Mouse (Mus musculus) thymus, postnatal 4 days (tissue): Measurements from ENCODE around the gene Rhox7b.
"Not testable (repeated sequence)": the region's sequence is repeated elsewhere in the genome, so short reads cannot be mapped to it uniquely, and the experiment has no call there.

Source experiments
- DNase-seq: peaks from one replicate; pipeline ENCODE4 v3.0.0; 2021

The Rhox7b gene

DNA sequence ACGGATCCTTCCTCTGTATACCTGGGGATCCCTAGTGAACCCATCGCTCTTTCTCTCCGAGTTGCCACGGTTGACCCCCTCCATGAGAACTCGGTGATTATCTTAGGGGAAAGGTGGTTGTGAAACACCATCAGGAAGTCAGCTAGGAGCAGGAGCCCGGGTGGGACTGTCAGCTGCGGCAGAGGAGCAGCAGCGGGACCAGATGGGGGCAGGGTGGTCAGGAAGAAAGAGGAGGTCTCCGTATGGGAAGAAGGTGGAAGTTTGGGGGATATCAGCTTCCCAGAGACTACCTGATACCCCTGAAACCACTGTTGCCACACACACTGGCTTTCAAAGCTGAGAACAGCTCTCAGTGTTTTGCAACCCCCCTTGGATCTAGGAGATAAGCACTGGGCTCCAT lies at the start of gene Rhox7b:
TSS of gene Rhox7b (minus strand) at position 101 of the 400 bp plus-strand sequence.
- not testable (repeated sequence) for DNase-seq

DNA sequence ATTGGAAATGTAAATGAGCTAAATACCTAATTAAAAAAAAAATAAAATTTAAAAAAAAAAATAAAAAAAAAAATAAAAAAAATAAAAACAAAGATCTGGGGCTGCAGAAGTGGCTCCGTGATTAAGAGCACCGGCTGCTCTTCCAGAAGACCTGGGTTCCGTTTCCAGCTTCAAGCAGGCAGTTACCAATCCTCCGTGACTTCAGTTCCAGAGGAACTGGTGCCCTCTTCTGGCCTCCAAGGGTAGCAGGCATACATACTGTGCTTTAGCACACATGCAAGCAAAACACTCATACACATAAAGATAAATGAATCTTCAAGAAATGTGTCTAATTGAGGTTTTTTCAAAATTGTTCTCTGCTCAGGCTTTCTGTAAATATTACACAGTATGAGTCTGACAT lies 19.3 kb upstream of the Rhox7b start:
- no peak for DNase-seq

DNA sequence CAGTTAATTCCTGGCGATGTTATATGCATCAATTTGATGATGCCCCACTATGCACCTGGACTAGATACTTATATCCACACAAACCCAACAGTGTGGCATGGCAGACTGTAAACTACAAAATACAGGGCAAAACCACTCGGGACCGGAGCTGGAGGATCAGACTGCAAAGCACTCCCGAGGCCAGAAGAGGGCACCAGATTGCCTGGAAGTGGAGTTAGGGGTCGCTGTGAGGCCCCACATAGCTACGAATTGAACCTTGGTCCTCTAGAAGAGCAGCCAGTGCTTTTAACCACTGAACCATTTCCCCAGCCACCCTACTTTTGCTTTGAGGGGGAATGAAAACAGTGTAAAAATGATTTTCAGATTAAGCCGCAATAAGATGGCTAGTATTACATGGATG lies 11.5 kb upstream of the Rhox7b start:
- no peak for DNase-seq

DNA sequence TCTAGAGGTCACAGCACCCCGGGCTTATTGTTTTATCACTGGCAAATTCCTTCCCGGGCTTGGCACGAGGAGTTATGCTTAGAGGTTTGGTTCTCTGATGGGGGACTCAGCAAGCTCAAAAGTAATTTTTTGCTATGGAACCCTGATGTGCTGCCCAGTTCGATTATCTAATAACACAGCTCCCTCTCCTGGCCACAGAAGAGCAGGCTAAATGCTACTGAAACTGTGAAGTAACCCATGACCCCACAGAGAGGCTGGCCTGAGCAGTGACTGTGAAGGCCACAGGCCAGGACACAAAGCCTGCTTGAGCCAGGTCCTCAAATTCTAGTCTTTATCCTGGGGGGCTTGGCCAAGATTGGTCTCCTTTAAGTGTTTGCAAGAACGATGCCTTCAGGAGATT lies 6.7 kb upstream of the Rhox7b start:
- no peak for DNase-seq

DNA sequence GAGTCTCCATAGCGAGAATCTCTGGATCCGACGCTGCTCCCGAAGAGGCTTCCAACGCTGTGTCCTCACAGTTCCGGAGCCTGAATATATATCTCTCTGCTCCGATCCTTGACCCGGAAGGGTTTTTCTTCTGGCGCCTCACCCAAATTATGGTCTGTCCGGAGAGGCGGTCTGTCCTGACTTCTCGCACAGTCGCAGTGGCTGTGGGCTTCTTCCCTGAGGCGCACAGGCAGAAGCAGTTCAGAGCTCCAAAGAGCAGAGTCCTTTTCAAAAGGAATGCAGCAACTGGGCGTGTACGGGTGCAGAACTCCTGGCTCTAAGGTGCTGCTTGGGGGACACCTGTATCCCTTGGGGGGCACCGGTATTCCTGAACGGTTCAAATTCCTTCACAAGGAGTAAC lies 4.6 kb upstream of the Rhox7b start, which contains the start of gene Rhox9:
TSS of gene Rhox9 (minus strand) at position 101 of the 400 bp plus-strand sequence.
- not testable (repeated sequence) for DNase-seq

DNA sequence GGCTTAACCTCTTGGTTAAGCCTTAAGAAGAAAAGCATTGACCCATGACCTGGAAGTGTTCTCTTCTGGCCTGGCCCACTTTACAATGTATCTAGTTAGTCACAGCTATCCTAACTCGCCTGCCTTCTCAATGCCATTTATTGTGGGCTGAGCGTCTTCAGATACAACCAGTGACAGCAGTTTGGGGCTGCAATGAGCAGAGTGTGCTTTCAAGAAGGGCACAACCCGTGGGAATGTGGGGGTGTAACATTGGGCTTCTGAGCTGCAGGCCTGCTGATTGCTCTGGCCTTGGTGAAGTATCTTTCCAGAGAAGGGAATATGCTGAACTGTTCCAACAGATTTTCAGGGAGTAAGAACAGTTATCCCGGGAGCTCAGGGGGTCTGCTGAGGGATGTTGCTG lies 18.2 kb downstream of the Rhox7b start, which contains the start of gene Rhox8:
TSS of gene Rhox8 (minus strand) at position 101 of the 400 bp plus-strand sequence.
- no peak for DNase-seq

DNA sequence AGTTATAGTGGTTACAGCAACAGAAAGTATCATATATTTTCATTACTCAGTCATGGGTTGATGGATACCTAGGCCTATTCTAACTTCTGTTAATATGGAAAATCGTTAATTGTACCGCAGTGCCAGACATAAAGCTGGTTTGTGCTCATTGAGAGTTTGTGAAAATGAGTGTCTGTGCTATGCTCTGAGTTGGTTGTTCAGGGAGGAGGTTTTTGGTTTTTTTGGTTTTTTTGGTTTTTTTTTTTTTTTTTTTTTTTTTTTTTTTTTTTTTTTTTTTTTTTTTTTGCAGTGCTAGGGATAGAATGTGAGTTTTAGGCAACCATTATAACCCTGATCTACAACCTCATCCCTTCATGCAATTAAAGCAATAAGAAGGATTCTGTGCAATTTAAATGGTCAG lies 25.4 kb downstream of the Rhox7b start:
- DNase-seq: no peak
